Mouse (Mus musculus) lung, adult 2 months (tissue): Measurements from ENCODE around the gene Rhbdd1. TPM values are rescaled to one million over a fixed set of nuclear protein-coding genes. Genes with fewer than 3 reads are reported as not detected.

Experiments used
- DNase-seq: peaks from one replicate; pipeline ENCODE4 v3.0.0; 2022
- H3K4me1 ChIP-seq: fragments of 200-500 bp; 2 replicates; pipeline ENCODE4 v1.6.1; 2011; ENCODE audit warnings: low read length; ENCODE audit not compliant: control insufficient read depth, insufficient read depth
- H3K4me3 ChIP-seq: fragments of 200-500 bp; replicated peaks from 2 replicates; pipeline ENCODE3; 2011; ENCODE audit warnings: low read depth, mild to moderate bottlenecking, control low read depth, low read length; ENCODE audit errors: extremely low read depth
- CTCF ChIP-seq: fragments of 200-500 bp; IDR thresholded peaks from 2 replicates; pipeline ENCODE4 v1.5.1; 2011; ENCODE audit warnings: mild to moderate bottlenecking, low read length, control low read depth; ENCODE audit not compliant: insufficient read depth
- POLR2A ChIP-seq: fragments of 200-500 bp; IDR thresholded peaks from 2 replicates; pipeline ENCODE4 v1.6.1; 2011; ENCODE audit warnings: low read depth, mild to moderate bottlenecking, control low read depth, low read length, borderline replicate concordance; ENCODE audit errors: extremely low read depth
- WGBS: fragments of 180-500 bp; shearing (Covaris S2); methylation state at CpG from one replicate; pipeline ENCODE4 v1.1.7; 2018; 5-methylcytosine and 5-hydroxymethylcytosine counted together
- polyA plus RNA-seq: library from polyadenylated mRNA; depleted of rRNA; stranded (reverse); fragments of >200 nt; gene quantifications from 2 replicates; pipeline ENCODE4 v1.2.3, GENCODE M21; 2012

Rhbdd1 gene
- polyA plus RNA-seq, 1 experiment, result 16.3 TPM

GRCm38 (mm10) chr1:82285461-82286189 lies 30.6 kb upstream of the Rhbdd1 start:
- 36% methylated on average over 5 of the region's 5 CpGs for WGBS

GRCm38 (mm10) chr1:82286190-82287051 lies 29.8 kb upstream of the Rhbdd1 start:
- Histone ChIP-seq H3K4me1 (peaks cover 23% of the 10 kb centered on the region), H3K4me3 (peak overlapping the region; percentile 63)
- DNase-seq, result no peak
- WGBS, result 30% methylated on average over 15 of the region's 15 CpGs
- TF ChIP-seq CTCF (no peak), POLR2A (no peak)

More at GRCm38 (mm10) chr1:82285461-82286189, 30.6 kb upstream of the Rhbdd1 start:
- Histone ChIP-seq H3K4me3 (peak overlapping the region; percentile 27), H3K4me1 (peaks cover 23% of the 10 kb centered on the region)
- no peak for DNase-seq
- TF ChIP-seq POLR2A (no peak), CTCF (no peak)

- H3K4me3 ChIP-seq, result peak overlapping the region; percentile 63
- peak; percentile 31 for DNase-seq
Measured at GRCm38 (mm10) chr1:82287052-82287775, 29.0 kb upstream of the Rhbdd1 start.

GRCm38 (mm10) chr1:82287776-82288325 lies 28.4 kb upstream of the Rhbdd1 start:
- WGBS, result 68% methylated on average over 16 of the region's 16 CpGs
- TF ChIP-seq POLR2A (no peak), CTCF (no peak)
- no peak for DNase-seq
- H3K4me1 ChIP-seq, result peaks cover 23% of the 10 kb centered on the region
- peak overlapping the region; percentile 63 for H3K4me3 ChIP-seq

More at GRCm38 (mm10) chr1:82287052-82287775, 29.0 kb upstream of the Rhbdd1 start:
- H3K4me1 ChIP-seq, result peaks cover 26% of the 10 kb centered on the region
- 44% methylated on average over 22 of the region's 22 CpGs for WGBS
- 0 out of 2 replicates have a peak, but pooled peaks have one; percentile 3 for TF ChIP-seq POLR2A
- no peak for TF ChIP-seq CTCF

GRCm38 (mm10) chr1:82288421-82288990 lies 27.7 kb upstream of the Rhbdd1 start:
- DNase-seq, result no peak
- Histone ChIP-seq H3K4me3 (peak overlapping the region; percentile 2), H3K4me1 (peaks cover 22% of the 10 kb centered on the region)
- 72% methylated on average over 18 of the region's 18 CpGs for WGBS
- 0 out of 2 replicates have a peak, but pooled peaks have one; percentile 6 for TF ChIP-seq CTCF
- no peak for TF ChIP-seq POLR2A

DNA sequence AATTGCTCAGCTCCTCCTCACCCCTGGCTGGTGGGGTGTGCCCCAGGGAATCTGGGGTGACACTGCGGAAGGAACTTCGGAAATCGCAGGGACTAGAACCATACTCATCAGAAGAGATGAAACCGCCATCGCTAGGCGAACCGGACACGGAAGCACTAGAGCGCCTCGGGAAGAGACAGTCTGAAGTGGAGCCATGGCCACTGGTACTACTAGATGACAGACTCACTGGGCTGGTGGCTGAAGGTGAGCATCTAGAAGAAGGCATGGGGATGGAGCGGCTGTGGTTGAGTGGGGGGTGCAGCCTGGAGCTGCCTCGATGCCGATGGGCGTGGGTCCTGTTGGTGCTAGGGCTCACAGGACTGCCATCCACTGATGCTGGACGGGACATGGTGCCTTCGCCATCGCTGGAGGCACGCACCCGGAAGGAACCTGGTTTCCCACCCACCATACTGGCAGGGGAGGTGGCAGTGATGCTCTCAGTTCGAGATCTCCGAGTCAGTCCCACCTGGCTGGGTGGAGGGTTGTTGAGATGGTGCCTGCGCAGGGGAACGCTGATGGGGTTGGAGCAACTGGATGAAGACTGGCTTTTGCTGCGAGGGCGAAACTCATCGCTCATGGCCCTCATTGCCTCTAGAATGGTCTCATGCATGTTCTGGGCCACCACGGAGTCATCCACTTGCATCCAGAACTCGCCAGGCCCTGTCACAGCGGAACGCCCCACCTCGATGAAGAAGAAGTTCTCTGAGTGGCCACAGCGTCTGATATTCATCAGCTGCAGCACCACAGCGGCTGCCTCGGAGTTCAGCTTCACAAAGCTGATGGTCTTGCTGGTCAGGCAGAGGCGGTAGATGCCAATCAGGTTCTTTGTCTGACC lies 26.9 kb upstream of the Rhbdd1 start:
- WGBS, result 56% methylated on average over 35 of the region's 35 CpGs
- DNase-seq, result no peak
- H3K4me3 ChIP-seq, result peak overlapping the region; percentile 91
- TF ChIP-seq POLR2A, result no peak
- no peak for TF ChIP-seq CTCF
- H3K4me1 ChIP-seq, result peaks cover 20% of the 10 kb centered on the region

GRCm38 (mm10) chr1:82289990-82290681 lies 26.1 kb upstream of the Rhbdd1 start:
- peak; percentile 59 for DNase-seq
- Histone ChIP-seq H3K4me1 (peaks cover 20% of the 10 kb centered on the region), H3K4me3 (peak overlapping the region; percentile 91)
- TF ChIP-seq POLR2A (no peak), CTCF (no peak)
- 2% methylated on average over 45 of the region's 45 CpGs for WGBS
